Mouse (Mus musculus): ENCODE data around the gene Nr3c2.

GRCm38 (mm10) chr8:77016713-77017112 lies 117.5 kb downstream of the Nr3c2 start:
- TF ChIP-seq POLR2A (IDR thresholded peaks at IDR 0.05; ENCODE audit: extremely low read depth, insufficient read depth, low read length) = no peak
- no peak for TF ChIP-seq CTCF (IDR thresholded peaks at IDR 0.05; ENCODE audit: extremely low read depth, insufficient read depth, low read length)
